Mouse (Mus musculus) G1E (cell line): Measurements from ENCODE around the gene Polr3b.

Experiments
- CTCF ChIP-seq: IDR thresholded peaks from 2 replicates; pipeline ENCODE4 v1.5.1; 2012; ENCODE audit warnings: low read depth, low read length, inconsistent platforms, mixed read lengths
- GATA1 ChIP-seq: IDR thresholded peaks from 2 replicates; pipeline ENCODE4 v1.6.1; 2012; ENCODE audit warnings: borderline replicate concordance, low read length, inconsistent platforms, mixed read lengths
- GATA2 ChIP-seq: IDR thresholded peaks from 2 replicates; pipeline ENCODE4 v1.6.1; 2012; ENCODE audit warnings: low read depth, low read length, inconsistent platforms, borderline replicate concordance
- TAL1 ChIP-seq: conservative IDR thresholded peaks from 2 replicates; pipeline ENCODE4 v1.6.1; 2012; ENCODE audit warnings: low read depth, low read length, inconsistent platforms, mixed read lengths

GRCm38 (mm10) chr10:84693841-84694638 lies 71.9 kb downstream of the Polr3b start:
- TF ChIP-seq CTCF (no peak), TAL1 (no peak), GATA1 (no peak), GATA2 (no peak)
